Mouse (Mus musculus) cerebellum, adult 18-20 months (tissue): Measurements from ENCODE around the gene Olfr33.

Source experiments
- DNase-seq, 2 experiments: peaks; one replicate each; pipeline ENCODE4 v3.0.0; 2021

Olfr33 gene

DNA sequence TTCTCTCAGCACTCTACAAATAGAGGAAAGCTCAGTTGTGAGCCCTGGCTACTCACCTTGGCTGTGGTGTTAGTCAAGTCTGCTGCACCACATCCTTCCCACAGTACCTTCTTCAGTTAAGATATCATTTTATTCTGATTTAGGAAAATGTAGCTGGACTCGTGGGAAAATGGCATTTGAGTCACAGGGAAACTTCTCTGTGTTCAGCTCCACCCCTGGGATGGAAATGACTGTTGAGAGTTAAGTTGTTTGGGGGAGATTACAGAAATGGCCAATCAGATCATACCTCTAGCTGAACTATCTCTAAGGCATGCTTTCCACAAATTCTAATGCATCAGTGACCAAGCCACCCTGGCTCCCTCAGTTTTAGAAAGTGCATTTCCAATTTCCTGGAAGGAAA, at the start of gene Olfr33:
Gene Olfr33 (minus strand): TSS at position 101 of the 400 bp plus-strand sequence.
- DNase-seq, result no peak

DNA sequence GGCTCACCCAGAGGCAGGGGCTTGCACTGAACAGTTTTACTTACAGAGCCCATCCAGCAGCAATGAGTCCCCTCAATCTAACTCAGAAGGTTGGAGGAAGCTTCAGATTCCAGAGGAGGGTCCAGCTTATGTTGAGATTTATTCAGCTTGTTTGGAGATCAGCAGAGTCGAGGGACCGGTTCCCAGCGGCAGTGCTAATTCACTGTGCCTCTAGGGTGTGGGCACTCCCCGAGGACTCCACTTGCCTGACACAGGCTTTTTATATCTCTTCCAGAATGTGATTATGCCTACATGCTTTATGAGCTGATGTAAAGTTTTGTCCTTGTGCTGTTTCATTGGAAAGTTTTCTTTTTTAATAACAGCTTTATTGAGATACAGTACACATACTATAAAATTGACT, 40.4 kb upstream of the Olfr33 start, which contains the start of the genes Olfr560 and Olfr78:
Gene Olfr560 (minus strand): TSS at position 101 of the 400 bp plus-strand sequence.
Gene Olfr78 (minus strand): TSS at position 206 of the 400 bp plus-strand sequence.
- DNase-seq, result no peak

DNA sequence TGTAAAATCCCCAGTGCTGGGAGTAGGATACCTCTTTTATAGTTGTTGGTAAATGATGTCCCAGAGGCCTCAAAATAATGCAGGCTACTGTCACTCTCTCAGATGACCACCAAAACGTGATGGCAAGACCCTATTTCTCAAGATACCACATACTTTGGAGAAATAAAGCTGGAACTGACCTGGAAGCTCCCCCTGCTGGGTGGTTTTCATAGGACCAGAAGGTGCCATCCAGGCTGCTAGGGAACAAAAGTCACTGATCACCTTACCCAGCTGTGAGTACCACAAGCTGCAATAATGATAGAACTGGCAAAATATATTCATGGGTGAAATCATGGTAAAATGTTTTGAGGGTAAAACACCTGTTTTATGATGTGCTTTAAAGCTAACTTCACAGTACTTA, 33.2 kb upstream of the Olfr33 start:
- no peak for DNase-seq

DNA sequence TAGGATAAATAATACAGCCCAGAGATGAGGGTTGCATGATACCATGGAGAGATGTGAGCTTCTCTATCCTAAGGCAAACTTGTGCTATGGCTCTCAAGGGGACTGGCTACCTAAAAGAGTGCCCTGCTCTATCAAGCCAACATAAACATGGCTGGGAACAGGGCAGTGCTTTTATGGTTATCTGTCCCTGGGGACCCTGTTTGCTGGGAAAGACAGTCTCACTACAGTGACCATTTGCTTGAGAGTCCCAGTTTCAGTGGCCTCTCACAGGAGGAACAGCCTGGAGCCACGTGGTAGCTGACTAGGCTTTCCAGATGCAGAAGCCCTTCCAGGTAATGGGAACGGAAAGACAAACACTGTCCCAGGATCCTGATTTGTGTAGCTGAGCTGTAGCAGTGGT, 18.8 kb upstream of the Olfr33 start:
- no peak for DNase-seq

DNA sequence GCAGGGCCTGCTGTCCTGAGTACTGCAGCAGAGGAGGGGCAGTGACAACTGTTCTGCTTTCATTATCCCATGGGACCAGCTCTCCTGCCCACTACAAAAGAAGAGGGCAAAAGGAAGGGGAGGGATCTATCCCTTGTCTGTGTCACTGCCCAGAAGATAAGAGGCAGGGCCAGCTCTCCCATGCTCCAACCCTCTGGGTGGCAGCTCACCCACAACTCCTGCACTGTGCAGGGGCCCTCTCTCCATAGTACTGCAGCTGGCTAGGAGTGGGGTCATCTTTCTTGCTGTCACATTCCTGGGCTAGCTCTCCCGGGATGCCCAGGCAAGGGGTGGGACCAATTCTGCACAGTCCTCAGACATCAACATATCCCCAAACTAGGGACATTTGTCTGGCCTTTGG, 14.9 kb upstream of the Olfr33 start:
- no peak for DNase-seq

DNA sequence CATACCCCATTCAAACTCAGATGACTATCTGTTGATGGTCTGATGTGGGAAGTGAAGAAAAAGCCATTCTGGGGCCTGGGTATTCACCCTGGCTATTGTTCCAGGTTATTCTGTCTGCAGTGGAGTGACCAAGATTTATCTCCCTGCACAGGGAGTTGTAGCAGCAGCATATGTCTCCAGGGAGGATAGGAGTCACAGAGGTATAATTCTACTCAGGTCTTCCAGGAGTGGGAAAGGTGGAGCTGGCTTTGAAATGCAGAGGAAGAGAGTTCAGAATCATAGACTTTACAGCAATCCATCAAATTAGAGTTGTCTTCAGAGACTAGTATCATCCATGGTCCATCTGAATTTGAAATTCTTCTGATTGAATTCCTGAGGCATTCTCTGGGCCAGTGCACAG, 8.5 kb upstream of the Olfr33 start, which contains the start of gene Olfr559:
Gene Olfr559 (minus strand): TSS at position 101 of the 400 bp plus-strand sequence.
- no peak for DNase-seq

DNA sequence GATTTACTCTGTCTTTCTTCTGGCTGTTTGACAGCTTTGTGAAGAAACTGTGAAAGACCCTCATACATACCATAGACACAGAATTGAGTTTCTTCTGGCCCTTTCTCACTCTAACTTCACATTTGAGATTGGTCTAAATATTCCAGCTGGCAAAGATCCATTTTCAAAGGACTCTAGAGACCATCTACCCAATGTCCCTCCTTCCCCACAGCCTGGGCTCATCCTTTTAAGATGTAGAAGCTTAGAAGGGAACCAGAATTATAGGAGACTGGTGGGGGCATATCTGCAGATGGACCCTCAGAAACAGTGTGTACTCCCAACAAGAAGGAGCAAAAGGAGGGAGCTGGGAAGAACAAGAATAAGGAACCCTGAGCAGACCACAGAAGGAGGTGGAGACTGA, 17.0 kb downstream of the Olfr33 start, which contains the start of gene Olfr558:
Gene Olfr558 (plus strand): TSS at position 301 of the 400 bp plus-strand sequence.
- no peak for DNase-seq

DNA sequence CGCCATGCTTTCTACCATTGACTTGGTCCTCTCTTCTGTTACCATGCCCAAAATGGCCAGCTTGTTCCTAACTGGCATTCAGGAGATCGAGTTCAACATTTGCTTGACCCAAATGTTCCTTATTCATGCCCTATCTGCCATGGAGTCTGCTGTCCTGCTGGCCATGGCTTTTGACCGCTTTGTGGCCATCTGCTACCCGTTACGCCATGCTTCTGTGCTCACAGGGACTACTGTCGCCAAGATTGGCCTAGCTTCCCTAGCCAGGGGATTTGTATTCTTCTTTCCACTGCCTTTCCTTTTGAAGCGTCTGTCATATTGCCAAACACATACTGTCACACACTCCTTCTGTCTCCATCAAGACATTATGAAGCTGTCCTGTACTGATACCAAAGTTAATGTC, 20.4 kb downstream of the Olfr33 start:
- DNase-seq, result peak; percentile 4 to 19

DNA sequence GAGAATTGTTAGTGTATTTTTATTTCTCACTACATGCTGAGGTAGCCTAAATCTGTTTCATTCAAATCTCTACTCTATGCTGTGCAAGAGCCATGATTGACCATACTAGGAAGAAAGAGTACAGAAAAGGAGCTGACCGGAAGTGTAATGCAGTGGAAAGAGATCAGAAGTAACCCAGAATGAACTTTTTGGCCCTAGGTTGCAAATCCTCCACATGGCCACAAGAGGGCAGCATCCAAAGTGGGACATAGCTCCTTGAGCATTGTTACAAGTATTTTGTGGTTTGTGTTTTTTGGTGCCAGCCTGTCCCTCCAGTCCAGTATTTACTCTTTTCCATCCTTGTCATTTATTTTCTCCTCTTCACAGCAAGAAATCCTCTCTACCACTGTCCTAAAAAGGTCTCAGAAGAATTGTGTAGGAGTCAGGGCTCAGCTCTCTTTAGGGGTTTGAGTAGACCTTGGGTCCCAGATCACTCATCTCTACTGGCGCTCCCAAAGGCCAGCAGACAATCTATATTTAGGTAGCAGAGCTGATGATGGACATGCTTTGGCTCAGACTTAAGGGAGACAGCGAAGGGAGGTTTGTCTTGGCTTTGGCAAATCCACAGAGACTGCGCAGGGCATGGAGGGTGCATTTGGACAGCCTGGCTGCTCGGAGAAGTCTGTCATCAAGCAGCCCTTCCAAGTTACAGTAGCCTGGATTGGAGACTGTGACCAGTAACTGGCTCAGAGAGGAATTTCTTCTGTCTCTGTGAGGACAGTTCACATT, 23.3 kb downstream of the Olfr33 start, which contains the start of gene Olfr557:
Gene Olfr557 (plus strand): TSS at position 553 of the 768 bp plus-strand sequence.
- peak in 1 of 2 experiments; percentile 13 for DNase-seq

DNA sequence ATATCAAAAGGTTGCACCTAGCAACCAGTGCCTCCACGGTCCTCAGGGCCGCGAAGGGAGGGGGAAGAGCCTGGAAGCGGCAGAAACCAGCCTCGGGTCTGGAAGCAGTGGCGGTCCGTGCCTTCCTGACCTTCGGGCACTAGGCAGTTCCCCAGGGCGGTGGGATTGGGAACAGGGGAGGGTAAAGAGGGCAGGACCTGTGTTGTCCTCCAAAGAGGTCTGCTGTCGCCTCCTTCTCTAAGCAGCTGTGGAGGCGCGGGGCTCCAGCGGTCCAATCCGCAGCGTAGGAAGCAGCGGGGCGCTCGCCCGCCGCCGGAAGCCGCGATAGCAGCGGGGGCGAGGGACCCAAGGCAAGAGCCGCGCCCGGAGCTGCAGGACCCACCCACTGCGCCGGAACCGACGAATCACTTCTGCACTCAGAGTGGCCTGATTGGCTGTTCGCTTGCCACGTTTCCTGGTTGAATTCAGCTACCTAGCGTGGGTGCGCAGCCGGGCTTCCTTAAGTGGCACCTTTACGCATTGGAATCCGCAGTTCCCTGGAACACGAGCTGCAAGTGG, 31.8 kb downstream of the Olfr33 start, which contains the start of gene Trim68:
Gene Trim68 (minus strand): TSS at position 384 of the 558 bp plus-strand sequence.
- DNase-seq, result peak; percentile 59 to 67

DNA sequence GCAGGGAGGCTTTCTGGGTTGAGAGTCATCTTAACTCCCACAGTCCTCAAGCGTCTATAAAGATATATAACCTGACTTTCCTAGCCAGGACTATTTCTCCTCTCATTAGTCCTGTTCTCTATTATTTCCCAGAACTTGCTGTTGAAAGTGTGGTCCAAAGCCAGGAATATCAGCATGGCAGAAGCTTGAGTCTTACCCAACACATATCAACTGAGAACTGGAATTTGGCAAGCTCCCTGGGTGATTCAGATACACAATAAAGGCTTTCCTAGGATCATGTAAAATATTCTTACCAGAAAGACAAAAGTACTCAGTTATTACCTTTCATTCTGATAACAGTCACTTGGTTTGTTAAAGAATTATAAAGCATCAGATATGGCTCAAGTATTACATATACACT, 37.0 kb downstream of the Olfr33 start:
- DNase-seq, result no peak

DNA sequence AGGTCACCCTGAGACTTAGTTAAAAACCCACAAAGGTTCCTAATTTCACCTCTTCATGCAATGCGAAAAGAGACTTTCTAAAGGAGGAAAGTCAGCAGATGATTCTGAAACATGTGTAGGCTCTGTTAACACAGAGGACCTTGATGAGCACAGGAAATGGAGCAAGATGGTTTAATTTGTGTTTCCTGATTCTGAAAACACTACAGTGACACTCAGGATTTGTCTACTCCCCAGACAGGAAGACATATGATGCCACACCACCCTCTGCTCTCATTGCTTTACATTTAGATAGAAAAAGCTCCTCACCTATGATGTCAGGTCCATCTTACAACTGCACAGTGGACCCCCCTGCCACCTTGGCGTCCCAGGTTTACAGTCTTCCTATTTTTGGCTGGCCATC, 42.6 kb downstream of the Olfr33 start:
- DNase-seq, result no peak

DNA sequence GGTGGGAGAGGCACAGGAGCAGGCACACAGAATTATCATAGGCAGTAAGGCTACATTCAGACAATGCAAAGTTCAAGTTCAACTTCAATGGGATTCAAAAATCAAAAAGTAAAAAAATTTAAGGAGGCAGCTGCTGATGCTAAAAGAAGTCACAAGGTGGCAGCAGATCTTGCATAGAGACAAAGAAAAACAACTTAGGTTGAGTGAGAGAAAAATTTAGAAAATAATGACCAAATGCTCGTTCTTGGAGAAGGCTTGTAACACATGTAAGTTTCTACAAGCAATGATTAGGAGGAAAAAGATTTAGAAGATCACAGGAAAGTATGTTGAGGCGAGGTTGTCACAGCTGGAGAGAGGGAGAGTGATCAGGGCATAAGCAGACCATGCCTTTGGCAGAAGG, 53.5 kb downstream of the Olfr33 start:
- no peak for DNase-seq

DNA sequence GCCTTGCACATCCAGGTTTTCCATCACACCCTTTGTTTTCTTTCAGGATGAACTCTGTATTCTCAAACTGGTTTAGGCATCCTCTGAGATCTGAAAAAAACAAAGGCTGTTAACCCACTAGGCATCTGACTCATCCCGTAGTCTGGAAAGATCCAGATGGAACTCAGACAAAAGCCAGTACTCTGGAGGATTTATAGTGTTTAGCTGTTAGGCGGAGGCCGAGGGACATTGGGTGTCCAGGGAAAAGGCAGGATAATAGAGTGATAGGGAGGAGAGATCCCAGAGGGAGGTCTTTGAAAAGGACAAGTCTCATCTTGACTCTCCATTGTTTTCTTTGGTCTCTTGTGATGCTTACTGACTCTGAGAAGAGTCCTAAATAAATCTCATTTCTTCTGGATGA, 54.3 kb downstream of the Olfr33 start, which contains the start of gene Olfr556:
Gene Olfr556 (plus strand): TSS at position 301 of the 400 bp plus-strand sequence.
- DNase-seq, result no peak
